21 mouse cellular contexts compared by ENCODE assay signal in the genomic region with DNA sequence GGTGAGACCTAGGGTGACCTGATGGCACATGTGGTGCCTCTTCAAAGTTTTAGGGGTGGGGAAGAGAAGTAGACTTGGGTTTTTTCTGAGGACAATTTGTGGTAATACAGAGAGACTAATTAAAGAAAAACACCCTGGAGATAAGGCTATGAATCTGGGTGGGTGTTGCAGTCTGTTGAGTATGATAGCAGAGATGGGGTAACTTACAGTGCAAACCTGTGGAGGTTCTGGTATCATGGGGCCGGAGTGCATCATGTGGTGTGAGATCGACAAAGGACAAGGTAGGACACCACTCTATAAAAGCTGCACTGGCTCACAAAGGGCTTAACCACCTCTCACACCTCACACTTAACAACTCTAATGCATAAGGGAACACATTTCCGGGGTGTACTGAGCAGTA. TPM values are rescaled to one million over a fixed set of nuclear protein-coding genes. Genes with fewer than 3 reads are reported as not detected.
DNase-seq lines count a peak whose midpoint lies in the region; ATAC-seq and TF ChIP-seq lines count a peak whose summit lies in the region.
"Had no signal": no experiment of that assay in that cellular context is flagged by ENCODE, and none has a peak within 500 bp of the region (broad histone marks: within the 10 kb centered on the region; RNA-seq: fewer than 3 reads in every experiment).

No protein-coding gene starts in this region.

- no peak overlapping the region for H3K4me2 ChIP-seq in liver, embryonic 13.5 days
- no peak overlapping the region for H3K4me2 ChIP-seq in liver, embryonic 16.5 days (ENCODE audit: low read depth, low read length)
- H3K4me2 ChIP-seq: forebrain, embryonic 12.5 days; forebrain, embryonic 15.5 days; hindbrain, embryonic 13.5 days had no signal

- 0 out of 2 replicates have a peak overlapping the region, but pooled peaks have one; percentile 4 for H3K27ac ChIP-seq in MEL (ENCODE audit: control insufficient read depth, low read depth, low read length)
- no peak overlapping the region for H3K27ac ChIP-seq in liver, embryonic 13.5 days
- no peak overlapping the region for H3K27ac ChIP-seq in liver, embryonic 16.5 days (ENCODE audit: low read length)
- H3K27ac ChIP-seq: forebrain, embryonic 12.5 days; forebrain, embryonic 15.5 days; heart, embryonic 10.5 days; hindbrain, embryonic 13.5 days had no signal

- TF ChIP-seq EP300 in MEL (IDR thresholded peaks at IDR 0.05; ENCODE audit: low read depth in 1 of 2, low read length in 2 of 2): peak; percentile 65 to 68

- no peak overlapping the region for H3K9ac ChIP-seq in MEL (ENCODE audit: control insufficient read depth, low read depth, low read length, poor library complexity, severe bottlenecking)
- H3K9ac ChIP-seq in liver, embryonic 13.5 days: no peak overlapping the region
- no peak overlapping the region for H3K9ac ChIP-seq in liver, embryonic 16.5 days (ENCODE audit: low read depth, low read length)
- H3K9ac ChIP-seq: forebrain, embryonic 12.5 days; forebrain, embryonic 15.5 days; hindbrain, embryonic 13.5 days had no signal

- intact Hi-C loops in left cerebral cortex, postnatal 4 days (cut with DNase I): no loop called here

- peak; percentile 82 for ATAC-seq in liver, embryonic 13.5 days (ENCODE audit: low read depth)
- peak; percentile 62; the same call in 1 of the 2 replicates for ATAC-seq in liver, embryonic 16.5 days (ENCODE audit: low read depth)
- ATAC-seq: forebrain, embryonic 15.5 days; hindbrain, embryonic 16.5 days; Patski had no signal

- no peaks in the 10 kb centered on the region for H3K9me3 ChIP-seq in MEL (replicated peaks; ENCODE audit: insufficient read depth, low read length)
- H3K9me3 ChIP-seq in liver, embryonic 13.5 days (replicated peaks): no peaks in the 10 kb centered on the region
- no peaks in the 10 kb centered on the region for H3K9me3 ChIP-seq in liver, embryonic 16.5 days (replicated peaks; ENCODE audit: control insufficient read depth, low read length)
- H3K9me3 ChIP-seq: forebrain, embryonic 12.5 days; forebrain, embryonic 15.5 days; heart, embryonic 10.5 days; hindbrain, embryonic 13.5 days had no signal

- no peaks in the 10 kb centered on the region for H3K27me3 ChIP-seq in MEL (ENCODE audit: control insufficient read depth in 1 of 2, insufficient read depth in 2 of 2, low read length in 2 of 2)
- H3K27me3 ChIP-seq in liver, embryonic 13.5 days: no peaks in the 10 kb centered on the region
- no peaks in the 10 kb centered on the region for H3K27me3 ChIP-seq in liver, embryonic 16.5 days (ENCODE audit: control insufficient read depth, insufficient read depth, low read depth, low read length)
- H3K27me3 ChIP-seq: forebrain, embryonic 12.5 days; forebrain, embryonic 15.5 days; hindbrain, embryonic 13.5 days; Patski had no signal

- TF ChIP-seq POLR2A in MEL (IDR thresholded peaks at IDR 0.05; ENCODE audit: control insufficient read depth in 1 of 2, insufficient read depth in 1 of 2, low read depth in 1 of 2, low read length in 2 of 2, poor library complexity in 1 of 2): no peak

- TF ChIP-seq RAD21 in MEL (IDR thresholded peaks at IDR 0.05; ENCODE audit: low read depth, low read length): no peak

- peak; percentile 35 for DNase-seq in MEL (ENCODE audit: low read depth, low spot score)
- peak; percentile 37 for DNase-seq in c-Kit-positive CD71-positive TER-119-positive erythroid progenitor cells, embryonic 14.5 days (ENCODE audit: low spot score)
- no peak for DNase-seq in liver, embryonic 13.5 days
- no peak for DNase-seq in left cerebral cortex, postnatal 4 days
- DNase-seq in heart, adult 8-10 months (ENCODE audit: low spot score): no peak
- DNase-seq in right cerebral cortex, postnatal 4 days: no peak
- no peak for DNase-seq in cerebellum, postnatal 10 days
- DNase-seq: adrenal gland, postnatal 10 days; adrenal gland, postnatal 36 days; cerebellum, adult 11 months; cerebellum, adult 8-10 months; cerebellum, postnatal 14 days; gastrocnemius, postnatal 25 days; heart, adult 18-20 months had no signal

- WGBS in liver, embryonic 13.5 days (ENCODE audit: insufficient replicate concordance): 49% methylated on average over 3 of the region's 3 CpGs
- WGBS in liver, embryonic 16.5 days (ENCODE audit: insufficient replicate concordance): 48% methylated on average over 3 of the region's 3 CpGs

- TF ChIP-seq CTCF in MEL (IDR thresholded peaks at IDR 0.05 in 2 of 3, conservative IDR thresholded peaks at IDR 0.05 in 1 of 3; ENCODE audit: control insufficient read depth in 1 of 3, insufficient read depth in 1 of 3, low read depth in 2 of 3, low read length in 3 of 3, poor library complexity in 1 of 3, severe bottlenecking in 1 of 3): no peak

- peaks cover 2 to 7% of the 10 kb centered on the region in 2 experiments; a peak in 3 of 4 replicates for H3K36me3 ChIP-seq in MEL (ENCODE audit: control insufficient read depth in 1 of 2, insufficient read depth in 2 of 2, low read length in 2 of 2)
- H3K36me3 ChIP-seq in liver, embryonic 13.5 days: peaks cover 5% of the 10 kb centered on the region
- H3K36me3 ChIP-seq in liver, embryonic 16.5 days (ENCODE audit: control insufficient read depth, insufficient read depth): no peaks in the 10 kb centered on the region

- H3K4me3 ChIP-seq in MEL (ENCODE audit: control insufficient read depth in 1 of 2, insufficient read depth in 1 of 2, low read depth in 2 of 2, low read length in 2 of 2): no peak overlapping the region
- H3K4me3 ChIP-seq in liver, embryonic 13.5 days (replicated peaks): no peak overlapping the region
- H3K4me3 ChIP-seq in liver, embryonic 16.5 days (ENCODE audit: low read depth, low read length): no peak overlapping the region
- H3K4me3 ChIP-seq: forebrain, embryonic 12.5 days; forebrain, embryonic 15.5 days; heart, embryonic 10.5 days; hindbrain, embryonic 13.5 days had no signal

- no peaks in the 10 kb centered on the region for H3K79me2 ChIP-seq in MEL (ENCODE audit: control insufficient read depth, insufficient read depth, low read length, poor library complexity)

- H3K4me1 ChIP-seq in MEL (ENCODE audit: control insufficient read depth in 1 of 2, insufficient read depth in 2 of 2, low read length in 2 of 2): peaks cover 3 to 9% of the 10 kb centered on the region in 2 experiments
- H3K4me1 ChIP-seq in liver, embryonic 13.5 days (replicated peaks): peaks cover 20% of the 10 kb centered on the region
- peaks cover 11% of the 10 kb centered on the region for H3K4me1 ChIP-seq in liver, embryonic 16.5 days (ENCODE audit: control insufficient read depth, low read depth, low read length)
- H3K4me1 ChIP-seq: heart, embryonic 10.5 days had no signal

TF ChIP-seq in MEL, 35 proteins besides CTCF, POLR2A, EP300 and RAD21:
- TF ChIP-seq TCF12 (IDR thresholded peaks at IDR 0.05; ENCODE audit: low read depth, low read length) (peak; percentile 51; the same call in 1 of the 2 replicates), USF2 (IDR thresholded peaks at IDR 0.05; ENCODE audit: borderline replicate concordance in 1 of 2, insufficient read depth in 1 of 2, low read depth in 1 of 2, low read length in 2 of 2) (no peak), MAFK (IDR thresholded peaks at IDR 0.05; ENCODE audit: borderline replicate concordance, low read depth, low read length) (no peak), MYC (IDR thresholded peaks at IDR 0.05; ENCODE audit: low read depth, low read length) (no peak), E2F4 (IDR thresholded peaks at IDR 0.05; ENCODE audit: borderline replicate concordance, low read depth, low read length) (no peak), CHD2 (IDR thresholded peaks at IDR 0.05; ENCODE audit: low read length) (no peak), MAX (IDR thresholded peaks at IDR 0.05; ENCODE audit: low read length) (no peak), NELFE (IDR thresholded peaks at IDR 0.05; ENCODE audit: low read depth, low read length) (no peak), GATA1 (IDR thresholded peaks at IDR 0.05; ENCODE audit: low read depth, low read length) (peak; percentile 49), RCOR1 (IDR thresholded peaks at IDR 0.05; ENCODE audit: low read depth, low read length) (peak; percentile 81), MYB (IDR thresholded peaks at IDR 0.05; ENCODE audit: low read depth, low read length) (no peak), POLR2AphosphoS2 (IDR thresholded peaks at IDR 0.05; ENCODE audit: low read length) (no peak)

RNA-seq across cellular contexts. Expression of a gene that starts 5.3 kb away (rescaled TPM):
- 74.8 and 79.3 TPM in 2 replicates for total RNA-seq in MEL (2012; rRNA removed)
- 100 to 1,000 TPM; 106 to 225 TPM for polyA plus RNA-seq in MEL (2012; ENCODE audit: insufficient read depth in 1 of 2, insufficient read length in 2 of 2, low read depth in 1 of 2, low replicate concordance in 2 of 2, missing spikeins in 1 of 2)
- polyA plus RNA-seq in liver, embryonic 13.5 days (2015; fragmentation: Nextera tagmentation; extraction: Ambion mirVana): 71.2 and 86.4 TPM in 2 replicates
- polyA plus RNA-seq in liver, embryonic 16.5 days (2015; fragmentation: Nextera tagmentation; extraction: Ambion mirVana): 35.6 and 47.6 TPM in 2 replicates
- 10 to 100 TPM; 53.6 to 57.9 TPM for total RNA-seq in left cerebral cortex, postnatal 4 days (2021)
- 10 to 100 TPM; 45.1 to 58.5 (median 53.4) TPM for total RNA-seq in heart, adult 8-10 months (2022)

RNA-seq across cellular contexts. Expression of a gene that starts 20.7 kb away (rescaled TPM):
- total RNA-seq in MEL (2012; rRNA removed): 3.1 and 3.2 TPM in 2 replicates
- polyA plus RNA-seq in MEL (2012; ENCODE audit: insufficient read depth in 1 of 2, insufficient read length in 2 of 2, low read depth in 1 of 2, low replicate concordance in 2 of 2, missing spikeins in 1 of 2): 1 to 10 TPM in 1 of 2 experiments, not detected in 1; 3.6 TPM
- 32.9 and 38.7 TPM in 2 replicates for polyA plus RNA-seq in liver, embryonic 13.5 days (2015; fragmentation: Nextera tagmentation; extraction: Ambion mirVana)
- 51.6 and 53.8 TPM in 2 replicates for polyA plus RNA-seq in liver, embryonic 16.5 days (2015; fragmentation: Nextera tagmentation; extraction: Ambion mirVana)
- 10 to 100 TPM; 12.4 to 13.3 TPM for total RNA-seq in left cerebral cortex, postnatal 4 days (2021)
- 1 to 10 TPM; 6.1 to 8.7 (median 7.2) TPM for total RNA-seq in heart, adult 8-10 months (2022)

RNA-seq across cellular contexts. Expression of a gene that starts 43.5 kb away (rescaled TPM):
- total RNA-seq in MEL (2012; rRNA removed): 15.9 TPM in 2 replicates
- 10 to 100 TPM; 21.5 to 67.0 TPM for polyA plus RNA-seq in MEL (2012; ENCODE audit: insufficient read depth in 1 of 2, insufficient read length in 2 of 2, low read depth in 1 of 2, low replicate concordance in 2 of 2, missing spikeins in 1 of 2)
- 8.9 and 10.3 TPM in 2 replicates for polyA plus RNA-seq in liver, embryonic 13.5 days (2015; fragmentation: Nextera tagmentation; extraction: Ambion mirVana)
- 5.8 and 6.0 TPM in 2 replicates for polyA plus RNA-seq in liver, embryonic 16.5 days (2015; fragmentation: Nextera tagmentation; extraction: Ambion mirVana)
- 10 to 100 TPM; 36.3 to 39.7 TPM for total RNA-seq in left cerebral cortex, postnatal 4 days (2021)
- 1 to 10 TPM; 3.6 to 5.2 (median 4.3) TPM for total RNA-seq in heart, adult 8-10 months (2022)

Comparison
In these comparisons a context has a peak if more than half of its experiments do, and no peak if none do; other contexts are left out.
1. DNase-seq: peak in MEL (single experiment) and c-Kit-positive CD71-positive TER-119-positive erythroid progenitor cells, embryonic 14.5 days (single experiment); none in liver, embryonic 13.5 days (single experiment), left cerebral cortex, postnatal 4 days (single experiment), heart, adult 8-10 months (single experiment), right cerebral cortex, postnatal 4 days (single experiment) and cerebellum, postnatal 10 days (0 of 2).